In the genomic region with DNA sequence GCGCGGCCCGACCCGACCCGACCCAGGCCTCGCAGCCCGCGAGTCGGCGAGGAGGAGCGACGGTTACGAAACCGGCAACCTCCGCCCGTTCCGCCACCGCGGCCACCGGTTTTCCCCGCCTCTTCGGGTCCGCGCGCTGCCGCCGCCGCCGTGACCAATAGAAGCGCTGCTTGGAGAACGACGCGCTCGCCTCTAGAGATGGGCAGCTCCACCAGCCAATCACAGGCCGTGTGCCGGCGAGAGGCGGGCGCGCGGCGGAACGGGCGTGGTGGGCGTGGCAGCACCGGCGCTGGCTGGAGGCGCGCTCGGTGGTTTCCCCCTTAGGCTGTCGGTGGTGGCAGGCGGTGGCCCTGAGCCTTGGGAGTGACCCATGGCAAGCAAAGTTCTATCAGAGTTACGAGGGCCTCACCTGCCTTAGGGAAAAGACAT, we compare ENCODE assay signal across 8 mouse cellular contexts. TPM values are rescaled to one million over a fixed set of nuclear protein-coding genes. Genes with fewer than 3 reads are reported as not detected.
DNase-seq lines count a peak whose midpoint lies in the region; ATAC-seq lines count a peak whose summit lies in the region.

A gene (minus strand): TSS at position 138 of the 429 bp plus-strand sequence.

- no peaks in the 10 kb centered on the region for H3K27me3 ChIP-seq in forebrain, embryonic 10.5 days (ENCODE audit: poor library complexity, severe bottlenecking)
- H3K27me3 ChIP-seq in heart, embryonic 14.5 days (ENCODE audit: control insufficient read depth, insufficient read depth, low read length) = no peaks in the 10 kb centered on the region
- no peaks in the 10 kb centered on the region for H3K27me3 ChIP-seq in liver, embryonic 12.5 days (replicated peaks)
- no peaks in the 10 kb centered on the region for H3K27me3 ChIP-seq in splenic B cell, adult 2 months (ENCODE audit: control insufficient read depth, insufficient read depth, low read length, poor library complexity, severe bottlenecking)

- peak within 1 kb of the TSS; percentile 99 for H3K4me3 ChIP-seq in forebrain, embryonic 10.5 days
- H3K4me3 ChIP-seq in heart, embryonic 14.5 days (ENCODE audit: control insufficient read depth in 1 of 2, insufficient read depth in 1 of 2, low read depth in 1 of 2, low read length in 2 of 2) = peak within 1 kb of the TSS; percentile 87 to 98
- peak within 1 kb of the TSS; percentile 94 for H3K4me3 ChIP-seq in liver, embryonic 12.5 days

- WGBS in forebrain, embryonic 10.5 days = under 1% methylated on average over 53 of the region's 53 CpGs
- WGBS in heart, embryonic 14.5 days = under 1% methylated on average over 53 of the region's 53 CpGs
- WGBS in liver, embryonic 12.5 days (ENCODE audit: insufficient replicate concordance) = under 1% methylated on average over 53 of the region's 53 CpGs

- peak; percentile 97 for ATAC-seq in heart, embryonic 14.5 days (ENCODE audit: insufficient number of reproducible peaks, insufficient read depth, low FRiP score, low read depth)
- peak; percentile 96 for ATAC-seq in liver, embryonic 12.5 days

- H3K36me3 ChIP-seq in forebrain, embryonic 10.5 days (replicated peaks) = peaks cover 17% of the 10 kb centered on the region
- no peaks in the 10 kb centered on the region for H3K36me3 ChIP-seq in heart, embryonic 14.5 days (ENCODE audit: control insufficient read depth, insufficient read depth, low read length)
- H3K36me3 ChIP-seq in liver, embryonic 12.5 days = peaks cover 10% of the 10 kb centered on the region; the same call in 1 of the 2 replicates
- H3K36me3 ChIP-seq in splenic B cell, adult 2 months (ENCODE audit: control insufficient read depth, insufficient read depth, low read length, poor library complexity, severe bottlenecking) = no peaks in the 10 kb centered on the region

- H3K9ac ChIP-seq in heart, embryonic 14.5 days (ENCODE audit: low read length) = peak within 1 kb of the TSS; percentile 92
- H3K9ac ChIP-seq in liver, embryonic 12.5 days = peak within 1 kb of the TSS; percentile 99

- peak within 1 kb of the TSS; percentile 97 for H3K27ac ChIP-seq in forebrain, embryonic 10.5 days
- H3K27ac ChIP-seq in heart, embryonic 14.5 days (replicated peaks in 1 of 2; ENCODE audit: control insufficient read depth in 1 of 2, insufficient read depth in 1 of 2, low read depth in 2 of 2, low read length in 2 of 2) = peak within 1 kb of the TSS; percentile 50 to 88
- peak within 1 kb of the TSS; percentile 93 for H3K27ac ChIP-seq in liver, embryonic 12.5 days

- peak; percentile 93 for DNase-seq in CD8-positive naive resting alpha-beta T cell, adult 2 months (ENCODE audit: low read depth in 2 of 2, low spot score in 2 of 2)
- peak; percentile 92 for DNase-seq in c-Kit-negative CD71-positive TER-119-positive erythroid progenitor cells, embryonic 14.5 days (ENCODE audit: low read depth, low spot score)
- DNase-seq in forebrain, embryonic 10.5 days (ENCODE audit: extremely low spot score, low spot score) = peak; percentile 93
- DNase-seq in kidney, postnatal 14 days = peak; percentile 98
- DNase-seq in naive thymus-derived CD4-positive, alpha-beta T cell, adult 2 months (ENCODE audit: low read depth) = peak; percentile 97
- DNase-seq in splenic B cell, adult 2 months (ENCODE audit: low read depth, low spot score) = peak; percentile 97

- peak within 1 kb of the TSS; percentile 92 for H3K4me2 ChIP-seq in heart, embryonic 14.5 days (ENCODE audit: low read length)
- peak within 1 kb of the TSS; percentile 79 for H3K4me2 ChIP-seq in liver, embryonic 12.5 days

- peaks cover 5% of the 10 kb centered on the region; the same call in 1 of the 2 replicates for H3K9me3 ChIP-seq in forebrain, embryonic 10.5 days
- H3K9me3 ChIP-seq in heart, embryonic 14.5 days (ENCODE audit: control insufficient read depth, low read length) = no peaks in the 10 kb centered on the region
- H3K9me3 ChIP-seq in liver, embryonic 12.5 days (replicated peaks) = no peaks in the 10 kb centered on the region

- peaks cover 27% of the 10 kb centered on the region for H3K4me1 ChIP-seq in forebrain, embryonic 10.5 days
- H3K4me1 ChIP-seq in heart, embryonic 14.5 days (ENCODE audit: control insufficient read depth in 2 of 2, insufficient read depth in 2 of 2, low read length in 2 of 2) = peaks cover 2 to 16% of the 10 kb centered on the region in 2 experiments; a peak in 3 of 4 replicates
- H3K4me1 ChIP-seq in liver, embryonic 12.5 days = peaks cover 37% of the 10 kb centered on the region

RNA-seq across cellular contexts. Expression of the gene that starts here (rescaled TPM):
- polyA plus RNA-seq in forebrain, embryonic 10.5 days (2016; fragmentation: Nextera tagmentation; extraction: Ambion mirVana) = 45.0 and 46.3 TPM in 2 replicates
- 15.7 and 18.3 TPM in 2 replicates for polyA plus RNA-seq in heart, embryonic 14.5 days (2014; fragmentation: Nextera tagmentation; extraction: Ambion mirVana)
- polyA plus RNA-seq in liver, embryonic 12.5 days (2016; fragmentation: Nextera tagmentation; extraction: Ambion mirVana) = 27.9 and 28.0 TPM in 2 replicates

Comparison
In these comparisons a context has a peak if more than half of its experiments do, and no peak if none do; other contexts are left out.
1. Peak in every context shown above with its lines: DNase-seq, ATAC-seq, H3K4me3 ChIP-seq and H3K27ac ChIP-seq.